Mouse (Mus musculus): Measurements from ENCODE around the gene Gm48551.
A peak's percentile ranks its signal among the peaks of the same experiment; 100 is the strongest.

The Gm48551 gene

GRCm38 (mm10) chr10:81404720-81405119, 20.5 kb downstream of the Gm48551 start:
- DNase-seq (ENCODE audit: low spot score): no peak

DNA sequence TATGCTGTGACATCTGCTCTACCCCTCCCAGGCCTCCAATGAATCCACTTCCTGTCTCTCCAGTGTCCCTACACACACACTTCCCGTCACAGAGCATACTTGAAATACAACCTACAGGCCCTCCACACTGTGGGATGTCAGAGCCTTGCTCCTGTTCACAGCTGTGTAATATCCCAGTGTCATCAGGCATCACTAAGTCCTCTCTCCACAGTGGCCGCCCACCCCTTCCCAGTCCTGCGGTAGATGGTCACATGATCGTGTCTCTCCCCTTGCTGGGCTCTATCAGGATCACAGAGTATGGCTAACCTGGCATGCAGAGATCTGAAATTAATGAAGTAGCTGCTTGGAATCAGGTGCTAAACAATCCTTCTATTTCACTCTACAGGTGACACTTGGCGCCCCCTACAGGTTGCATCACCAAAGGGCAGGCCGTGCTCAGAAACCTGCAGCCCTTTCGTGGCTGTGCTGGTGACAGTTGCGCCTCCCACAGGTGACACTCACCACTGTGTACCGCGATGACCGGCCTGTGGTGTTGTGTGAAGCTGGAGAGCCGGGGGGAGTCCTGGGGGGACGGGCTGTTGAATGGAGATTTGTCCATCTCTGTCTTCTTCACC, 21.4 kb downstream of the Gm48551 start:
- peak; percentile 59 for DNase-seq (ENCODE audit: low spot score)

DNA sequence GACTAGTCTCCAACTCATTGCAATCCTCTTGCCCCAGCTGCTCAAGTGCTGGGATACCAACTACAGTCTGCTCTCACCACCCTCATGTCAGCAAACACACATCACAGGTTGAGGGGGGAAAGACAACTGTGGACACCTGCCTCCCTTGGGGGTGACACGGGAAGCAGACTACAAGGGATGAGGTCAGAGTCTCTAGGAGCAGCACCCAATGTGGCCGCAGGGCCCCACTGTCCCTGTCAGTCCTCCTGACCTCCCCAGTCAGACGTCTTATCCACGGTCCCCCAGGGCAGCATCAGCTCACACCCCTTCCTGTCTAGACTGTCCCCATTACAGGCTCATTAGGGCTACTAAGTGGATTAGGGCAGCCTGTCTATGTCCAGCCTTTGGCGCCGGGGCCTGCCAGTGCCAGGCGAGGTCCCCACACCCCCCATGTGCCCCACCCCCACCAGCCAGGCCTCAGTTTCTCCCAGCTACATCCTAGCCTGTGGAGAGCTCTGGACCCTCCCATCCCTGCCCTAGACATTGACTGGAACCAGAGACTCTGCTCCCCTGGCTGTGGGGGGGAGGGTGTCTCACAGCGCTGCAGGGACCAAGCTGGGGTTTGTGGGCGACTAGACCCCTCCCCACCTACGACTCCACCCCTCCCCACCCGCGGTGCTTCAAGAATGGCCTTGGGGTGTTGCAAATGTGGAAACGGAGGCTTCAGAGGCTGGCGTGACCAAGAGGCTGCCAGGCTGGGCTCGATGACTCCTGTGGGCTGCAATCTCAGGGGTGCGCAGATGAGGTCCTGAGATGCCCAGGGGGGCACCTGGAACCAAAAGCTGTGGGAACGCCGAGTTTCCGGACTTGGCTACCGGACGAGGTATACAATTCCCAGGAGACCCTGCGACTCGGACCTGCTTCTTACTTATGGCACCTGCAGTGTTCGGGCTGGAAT, 22.5 kb downstream of the Gm48551 start:
- no peak for DNase-seq (ENCODE audit: low spot score)

DNA sequence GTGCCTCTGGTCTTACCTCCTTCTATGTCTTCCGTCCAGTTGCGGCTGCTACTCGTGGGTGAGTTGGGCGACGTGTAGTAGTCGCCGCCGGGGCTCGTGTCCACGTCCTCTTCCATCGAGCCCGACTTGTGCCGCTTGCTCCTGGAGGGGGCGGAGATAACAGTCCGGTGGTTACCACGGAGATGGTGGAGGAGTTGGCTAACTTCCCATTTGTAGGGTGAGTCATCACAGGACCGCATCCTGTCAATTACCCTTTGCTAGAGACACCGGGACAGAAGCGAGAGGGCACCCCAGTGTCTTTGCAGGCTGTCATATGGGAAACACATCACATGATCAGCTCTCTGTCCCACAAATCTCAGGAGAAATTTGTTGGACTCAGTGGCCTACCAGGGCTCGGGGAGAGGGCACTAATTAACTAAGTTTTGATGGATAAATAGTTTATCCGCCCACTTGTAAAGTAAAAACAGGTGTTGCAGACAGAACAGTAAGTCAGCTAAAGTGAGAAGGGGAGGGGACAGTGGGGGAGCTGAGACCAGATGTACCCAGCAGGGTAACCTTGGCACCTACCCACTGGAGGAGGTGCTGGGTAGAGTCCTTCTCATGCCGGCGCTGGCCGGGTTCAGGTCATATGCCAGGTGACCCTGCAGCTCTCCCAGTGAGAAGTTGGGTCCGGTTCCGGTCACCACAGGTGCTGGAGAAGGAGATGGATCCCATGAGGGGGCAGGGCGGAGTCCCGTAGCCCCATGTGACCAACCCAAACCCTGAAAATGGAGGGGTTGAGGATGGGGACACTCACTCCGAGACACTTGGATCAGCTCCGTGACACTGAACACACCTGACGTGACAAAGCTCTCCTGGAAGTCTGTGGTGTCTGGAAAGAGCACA, 23.5 kb downstream of the Gm48551 start:
- peak; percentile 82 for DNase-seq (ENCODE audit: low spot score)

GRCm38 (mm10) chr10:81408424-81408729, 24.1 kb downstream of the Gm48551 start:
- no peak for DNase-seq (ENCODE audit: low spot score)

DNA sequence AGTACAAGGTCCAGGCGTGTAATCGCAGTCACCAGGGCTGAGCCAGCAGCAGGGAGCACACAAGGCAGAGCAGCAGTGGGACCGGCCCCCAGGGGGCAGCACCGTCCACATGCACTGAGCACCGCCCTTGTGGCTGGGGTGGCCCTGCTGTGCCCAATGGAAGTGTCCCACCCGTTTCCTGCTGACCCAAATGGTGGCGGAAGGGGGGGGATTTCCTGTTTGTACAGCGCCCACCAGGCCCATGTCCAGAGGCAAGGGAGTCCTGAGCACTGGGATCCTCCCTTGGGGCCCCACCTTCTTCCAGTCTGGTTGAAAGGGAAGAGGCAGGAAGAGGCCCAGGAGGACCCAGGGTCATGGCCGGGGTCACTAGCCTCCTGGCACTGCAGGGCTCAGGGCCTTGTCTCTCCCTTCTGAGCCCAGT, 24.6 kb downstream of the Gm48551 start:
- peak; percentile 85 for DNase-seq (ENCODE audit: low spot score)

- no peak for DNase-seq (ENCODE audit: low spot score)
These were observed 25.1 kb downstream of the Gm48551 start for GRCm38 (mm10) chr10:81409330-81409729.

DNA sequence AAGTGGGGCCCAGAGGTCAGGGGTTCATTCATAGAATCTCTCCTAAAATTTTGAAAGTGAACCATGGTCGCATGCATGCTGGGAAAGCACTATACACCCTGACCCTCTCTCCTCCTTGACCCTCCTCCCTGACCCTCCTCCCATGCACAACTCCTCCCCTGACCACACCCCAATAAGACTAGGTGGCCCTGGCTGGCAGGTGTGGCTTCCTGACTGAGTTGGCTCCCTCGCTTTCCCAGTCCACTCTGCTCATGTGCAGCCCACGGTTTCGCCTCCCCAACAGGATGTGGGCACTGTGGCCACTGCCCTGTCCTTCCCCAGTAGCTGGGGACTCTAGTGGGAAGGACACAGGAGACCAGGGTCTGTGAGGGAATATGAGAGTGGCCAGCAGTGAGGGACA, 26.1 kb downstream of the Gm48551 start:
- DNase-seq (ENCODE audit: low spot score): no peak

- no peak for DNase-seq (ENCODE audit: low spot score)
These were observed 26.7 kb downstream of the Gm48551 start for GRCm38 (mm10) chr10:81410981-81411380.

DNA sequence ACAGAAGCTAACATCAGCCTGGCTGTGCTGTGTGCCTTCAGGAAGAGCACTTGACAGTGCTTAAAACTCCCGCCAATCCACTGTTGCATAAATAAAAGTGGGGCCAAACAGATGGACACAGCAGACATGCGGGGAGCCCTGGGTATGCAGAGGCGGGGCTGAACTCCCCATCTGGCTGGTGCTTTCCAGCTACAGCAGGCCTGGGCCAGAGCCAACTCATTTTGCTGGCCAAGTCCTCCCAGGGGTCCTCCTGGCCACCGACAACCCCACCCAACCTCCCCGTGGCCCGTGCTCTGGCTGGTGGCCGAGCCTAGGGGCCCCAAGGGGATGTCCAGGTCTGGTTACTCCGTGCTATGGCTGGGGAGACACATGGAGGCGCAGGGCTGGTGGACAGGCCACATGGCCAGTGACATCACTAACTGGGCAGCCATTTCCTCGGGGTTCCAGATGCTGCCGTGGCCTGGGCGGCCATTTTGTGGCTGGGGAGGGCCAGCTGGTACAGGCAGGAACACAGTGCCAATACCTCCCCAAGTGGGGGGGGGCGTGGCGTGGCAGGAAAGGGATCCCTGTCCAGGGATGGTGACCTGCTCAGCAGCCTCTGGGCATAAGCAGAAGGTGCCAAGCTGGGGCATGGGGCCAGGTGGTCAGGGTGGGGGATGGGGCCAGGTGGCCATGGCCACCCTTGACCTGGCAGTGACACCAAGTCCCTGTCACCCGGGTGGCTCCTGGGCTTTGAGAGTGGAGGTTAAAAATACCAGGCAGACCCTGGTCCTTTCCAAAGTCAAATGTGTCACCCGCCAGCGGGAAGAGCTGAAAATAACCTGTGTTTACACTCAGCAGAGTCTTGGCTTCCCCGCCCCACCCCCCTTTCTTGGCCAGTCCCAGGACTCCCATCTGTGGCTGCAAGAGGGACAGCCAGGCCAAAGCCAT, 27.5 kb downstream of the Gm48551 start:
- DNase-seq (ENCODE audit: low spot score): peak; percentile 71

GRCm38 (mm10) chr10:81412586-81413309, 28.5 kb downstream of the Gm48551 start:
- DNase-seq (ENCODE audit: low spot score): no peak

GRCm38 (mm10) chr10:81413310-81414261, 29.3 kb downstream of the Gm48551 start:
- peak; percentile 90 for DNase-seq (ENCODE audit: low spot score)

- DNase-seq (ENCODE audit: low spot score): no peak
These were observed 30.4 kb downstream of the Gm48551 start for GRCm38 (mm10) chr10:81414682-81415081.

GRCm38 (mm10) chr10:81415146-81415545, 30.9 kb downstream of the Gm48551 start:
- no peak for DNase-seq (ENCODE audit: low spot score)

GRCm38 (mm10) chr10:81415549-81416310, 31.5 kb downstream of the Gm48551 start:
- DNase-seq (ENCODE audit: low spot score): no peak

DNA sequence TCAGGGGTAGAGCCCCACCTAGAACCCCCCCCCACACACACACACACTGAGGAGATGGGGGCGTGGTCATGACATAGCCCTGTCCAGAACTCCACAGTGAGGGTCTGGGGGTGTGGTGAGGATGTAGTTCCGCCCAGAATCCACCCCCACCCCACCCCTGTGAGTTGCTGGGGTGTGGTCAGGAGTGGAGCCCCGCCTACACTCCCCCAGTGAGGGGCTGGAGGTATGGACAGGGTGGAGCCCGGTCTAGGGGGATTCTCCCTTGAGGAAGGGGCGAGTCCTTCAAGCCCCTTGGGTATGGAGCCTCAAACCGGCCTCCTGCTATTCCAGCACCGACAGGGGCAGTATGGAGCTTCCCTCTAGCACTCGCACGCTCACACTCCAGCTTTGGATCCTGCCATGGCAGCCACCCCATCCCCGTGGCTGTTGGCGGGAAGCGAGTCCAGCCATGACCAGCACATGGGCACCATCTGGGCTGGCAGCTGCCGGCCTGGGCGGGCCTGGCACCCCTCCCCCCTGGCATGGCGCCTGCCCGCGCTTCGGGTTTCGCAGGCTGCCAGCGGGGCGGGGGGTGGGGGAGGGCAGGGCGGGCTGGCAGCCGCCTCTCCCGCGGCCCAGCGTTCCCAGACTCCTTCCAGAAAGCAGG, 32.4 kb downstream of the Gm48551 start:
- peak; percentile 83 for DNase-seq (ENCODE audit: low spot score)

DNA sequence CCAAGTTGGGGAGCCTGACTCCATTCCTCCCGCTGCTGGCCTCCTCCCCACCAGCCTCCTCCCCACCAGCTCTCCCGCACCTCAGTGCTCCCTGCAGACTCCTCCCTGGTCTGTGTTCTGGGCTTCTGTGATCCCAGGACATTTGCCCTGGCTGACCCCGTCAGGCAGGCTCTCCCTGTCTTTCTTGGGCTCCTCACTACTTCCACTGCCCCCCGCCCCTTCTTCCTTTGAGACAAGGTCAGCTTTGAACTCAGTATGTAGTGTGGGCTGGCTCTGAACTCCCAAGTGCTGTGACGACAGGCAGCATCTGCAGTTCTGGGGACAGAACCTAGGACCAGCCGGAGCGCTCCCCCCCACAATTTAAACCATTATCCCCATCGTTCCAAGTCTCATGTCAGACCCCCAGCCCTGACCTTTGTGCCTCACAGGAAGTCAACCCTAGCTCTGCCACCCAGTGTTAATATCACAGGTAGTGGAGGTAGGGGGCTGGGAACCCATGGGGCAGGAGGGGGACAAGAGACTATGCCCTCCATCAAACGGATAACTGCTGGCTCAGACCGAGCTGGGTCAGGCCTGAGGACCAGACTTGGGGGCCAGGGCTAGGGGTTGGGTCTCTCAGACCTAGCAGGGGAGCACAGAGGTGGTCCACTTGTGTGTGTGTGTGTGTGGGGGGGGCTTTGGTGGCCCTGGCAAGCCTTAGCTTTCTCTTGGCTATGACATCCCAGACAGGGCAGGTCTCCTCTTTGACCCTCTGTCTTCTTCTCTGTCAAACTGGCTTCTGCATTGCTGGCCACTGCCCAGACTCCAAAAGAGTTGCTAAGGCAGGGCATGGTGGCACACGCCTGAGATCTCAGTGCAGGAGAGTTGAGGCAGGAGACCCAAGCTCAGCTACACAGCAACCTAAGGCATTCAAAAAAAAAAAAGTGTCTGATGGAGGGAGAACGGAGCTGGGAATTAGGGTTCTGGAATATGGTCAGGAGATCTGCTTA, 33.3 kb downstream of the Gm48551 start:
- no peak for DNase-seq (ENCODE audit: low spot score)

All from urinary bladder, postnatal 14 days (tissue).